Mouse (Mus musculus): ENCODE data around the gene Gaa. TPM values are rescaled to one million over a fixed set of nuclear protein-coding genes. Genes with fewer than 3 reads are reported as not detected.

Gaa gene
- polyA plus RNA-seq (2016; fragmentation: Nextera tagmentation; extraction: Ambion mirVana): 39.4 and 43.4 TPM in 2 replicates

DNA sequence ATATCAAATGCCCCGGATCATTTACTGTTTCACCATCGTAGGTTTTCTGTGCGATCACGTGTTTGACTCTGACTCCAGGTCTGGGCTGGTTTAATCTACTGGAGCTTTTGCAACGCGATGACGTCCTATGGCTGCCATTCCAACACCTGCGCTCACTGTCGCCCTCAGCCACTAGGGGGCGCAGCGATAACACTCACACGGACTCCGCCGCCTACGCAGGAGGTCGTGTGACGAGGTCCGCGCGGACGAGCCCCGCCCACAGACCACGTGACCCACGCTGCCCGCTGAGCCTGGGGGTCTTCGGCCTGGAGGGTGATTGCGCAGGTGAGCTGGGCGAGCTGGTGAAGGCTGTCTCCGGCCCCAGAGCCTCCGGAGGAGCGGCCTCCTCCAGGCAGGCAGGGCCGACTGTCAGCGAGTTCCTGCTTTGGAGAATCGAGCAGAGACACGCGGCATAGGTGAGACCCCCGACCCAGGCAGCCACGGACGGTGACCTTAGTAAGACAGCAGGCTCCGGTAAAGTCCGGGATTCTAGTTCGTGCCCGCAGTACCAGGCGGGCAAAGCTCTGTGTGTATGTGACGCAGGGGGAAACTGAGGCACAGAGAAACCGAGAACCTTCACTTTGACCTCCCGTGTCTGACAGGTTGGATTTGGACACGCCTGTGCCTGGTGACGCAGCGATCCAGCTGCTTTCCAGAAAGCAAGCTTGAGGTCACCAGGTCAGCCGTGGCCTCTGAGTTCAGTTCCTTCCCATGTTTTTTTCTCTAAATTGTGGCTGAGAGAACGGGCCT is at the start of gene Gaa:
Gaa (plus strand) TSS at position 120 of the 789 bp plus-strand sequence.
- Histone ChIP-seq H3K27me3 (no peaks in the 10 kb centered on the region), H3K36me3 (peaks cover 14% of the 10 kb centered on the region), H3K4me2 (peak within 1 kb of the TSS; percentile 93), H3K27ac (no peak within 1 kb of the TSS), H3K4me1 (replicated peaks) (peaks cover 15% of the 10 kb centered on the region), H3K4me3 (replicated peaks) (peak within 1 kb of the TSS; percentile 66), H3K9me3 (no peaks in the 10 kb centered on the region), H3K9ac (replicated peaks) (peak within 1 kb of the TSS; percentile 72)
- WGBS: 5% methylated on average over 52 of the region's 52 CpGs
- peak; percentile 80 for ATAC-seq (ENCODE audit: insufficient number of reproducible peaks, insufficient read depth, low FRiP score, low TSS enrichment, low read depth)

DNA sequence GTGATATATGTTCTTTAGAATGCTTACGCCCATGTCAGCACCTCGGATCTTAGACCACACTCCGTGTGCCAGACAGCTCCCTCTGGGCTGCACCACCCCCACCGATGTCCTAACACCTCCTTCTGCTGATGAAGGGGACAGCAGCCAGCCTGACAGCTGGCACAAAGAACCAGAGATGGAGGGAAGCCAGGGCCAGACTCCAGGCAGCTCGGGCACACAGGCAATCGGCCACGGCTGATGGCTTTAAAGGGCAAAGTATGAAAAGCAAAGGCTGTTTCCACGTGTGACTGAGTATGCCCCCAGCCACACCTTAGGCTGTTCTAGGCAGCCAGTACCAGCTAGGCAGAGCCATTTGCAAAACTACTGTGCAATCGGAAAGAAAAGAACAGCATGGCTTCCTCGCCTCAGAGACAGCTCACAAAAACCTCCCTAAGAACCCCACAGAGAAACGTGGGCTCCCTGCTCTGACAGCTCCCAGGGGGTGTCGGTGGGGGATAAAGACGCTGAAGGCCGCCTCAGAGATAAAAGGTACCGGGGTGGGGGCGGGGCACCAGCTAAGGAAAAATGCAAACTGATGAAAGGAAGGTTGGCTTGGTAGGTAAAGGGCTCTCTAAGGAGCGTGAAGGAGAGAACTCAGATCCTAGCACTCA is 47.7 kb upstream of the Gaa start:
- no peaks in the 10 kb centered on the region for H3K27me3 ChIP-seq
- H3K4me2 ChIP-seq: no peak overlapping the region
- no peak overlapping the region for H3K27ac ChIP-seq
- peaks cover 70% of the 10 kb centered on the region for H3K4me1 ChIP-seq (replicated peaks)
- 19% methylated on average over 17 of the region's 17 CpGs for WGBS
- H3K4me3 ChIP-seq (replicated peaks): no peak overlapping the region
- peaks cover 14% of the 10 kb centered on the region for H3K36me3 ChIP-seq
- H3K9ac ChIP-seq (replicated peaks): 0 out of 2 replicates have a peak overlapping the region, but pooled peaks have one; percentile 2
- no peak for ATAC-seq (ENCODE audit: insufficient number of reproducible peaks, insufficient read depth, low FRiP score, low TSS enrichment, low read depth)
- H3K9me3 ChIP-seq: no peaks in the 10 kb centered on the region

GRCm38 (mm10) chr11:119221812-119222510 is 45.7 kb upstream of the Gaa start:
- Histone ChIP-seq H3K9me3 (no peaks in the 10 kb centered on the region), H3K4me2 (no peak overlapping the region), H3K27me3 (no peaks in the 10 kb centered on the region), H3K27ac (peak overlapping the region; percentile 53; the same call in 1 of the 2 replicates), H3K36me3 (peaks cover 14% of the 10 kb centered on the region), H3K4me3 (replicated peaks) (no peak overlapping the region), H3K4me1 (replicated peaks) (peaks cover 68% of the 10 kb centered on the region), H3K9ac (replicated peaks) (no peak overlapping the region)
- no peak for ATAC-seq (ENCODE audit: insufficient number of reproducible peaks, insufficient read depth, low FRiP score, low TSS enrichment, low read depth)
- 33% methylated on average over 9 of the region's 11 CpGs for WGBS

DNA sequence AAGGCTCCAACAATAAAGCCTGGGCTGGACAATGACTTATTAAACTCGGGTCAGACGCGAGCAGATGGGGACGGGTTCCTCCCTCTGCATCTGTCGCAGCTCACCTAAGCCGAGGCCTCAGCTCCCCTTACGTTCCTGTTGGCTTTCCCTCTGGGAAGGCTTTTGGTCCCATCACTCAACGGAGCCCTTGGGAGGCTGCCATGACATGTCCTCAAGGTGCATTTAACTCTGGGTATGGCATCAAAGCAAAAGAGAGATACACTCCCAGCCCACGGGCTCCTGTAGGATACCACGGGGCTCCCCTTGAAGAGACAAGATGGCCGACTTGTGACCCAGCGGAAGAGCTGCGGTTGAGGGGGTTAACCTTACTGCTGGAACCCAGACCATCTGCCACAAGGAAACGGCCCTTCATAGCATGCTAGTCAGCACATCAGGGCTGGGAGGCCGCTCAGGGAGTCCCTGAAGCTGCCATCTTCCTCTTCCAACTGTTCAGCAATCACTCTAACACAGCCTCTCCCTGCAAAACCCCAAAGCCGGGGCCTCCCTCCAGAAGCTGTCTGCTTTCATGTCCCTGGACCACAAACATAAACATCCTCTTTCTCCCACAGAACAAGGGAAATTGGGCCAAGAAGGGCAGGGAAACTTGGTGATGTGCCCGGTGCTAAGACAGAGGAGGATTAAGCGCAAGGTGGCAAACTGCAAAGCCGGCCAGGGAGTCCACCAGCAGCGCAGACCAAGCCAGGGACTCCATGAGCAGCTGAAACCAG is 44.4 kb upstream of the Gaa start:
- WGBS: 85% methylated on average over 20 of the region's 20 CpGs
- Histone ChIP-seq H3K36me3 (peaks cover 9% of the 10 kb centered on the region; the same call in 1 of the 2 replicates), H3K9ac (replicated peaks) (no peak overlapping the region), H3K4me3 (replicated peaks) (no peak overlapping the region), H3K9me3 (no peaks in the 10 kb centered on the region), H3K27me3 (no peaks in the 10 kb centered on the region), H3K4me1 (replicated peaks) (peaks cover 69% of the 10 kb centered on the region), H3K4me2 (no peak overlapping the region), H3K27ac (no peak overlapping the region)
- no peak for ATAC-seq (ENCODE audit: insufficient number of reproducible peaks, insufficient read depth, low FRiP score, low TSS enrichment, low read depth)

DNA sequence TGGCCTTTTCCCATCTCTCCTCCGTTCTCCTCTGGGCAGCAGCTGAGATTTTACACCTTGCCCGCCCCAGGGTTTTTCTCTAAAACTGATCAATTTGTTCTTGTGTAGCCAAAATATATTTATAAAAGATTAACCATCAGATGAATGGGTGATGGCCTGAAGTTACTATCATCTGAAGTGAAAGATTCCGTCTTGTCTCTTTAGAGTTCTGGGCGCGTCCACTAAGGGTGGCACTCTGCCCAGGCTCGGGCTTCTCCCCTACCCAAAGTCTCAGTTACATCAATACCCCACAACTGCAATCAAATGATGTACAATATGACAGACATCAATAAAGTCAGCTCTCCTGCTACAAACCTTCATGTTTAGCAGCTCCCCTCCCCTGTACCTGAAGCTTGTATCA is 42.8 kb upstream of the Gaa start:
- WGBS: 92% methylated on average over 6 of the region's 6 CpGs
- H3K27me3 ChIP-seq: no peaks in the 10 kb centered on the region
- ATAC-seq (ENCODE audit: insufficient number of reproducible peaks, insufficient read depth, low FRiP score, low TSS enrichment, low read depth): no peak
- H3K27ac ChIP-seq: no peak overlapping the region
- no peak overlapping the region for H3K4me3 ChIP-seq (replicated peaks)
- H3K4me1 ChIP-seq (replicated peaks): peaks cover 70% of the 10 kb centered on the region
- no peaks in the 10 kb centered on the region for H3K9me3 ChIP-seq
- no peak overlapping the region for H3K9ac ChIP-seq (replicated peaks)
- no peak overlapping the region for H3K4me2 ChIP-seq
- H3K36me3 ChIP-seq: no peaks in the 10 kb centered on the region

GRCm38 (mm10) chr11:119225634-119226033 is 42.1 kb upstream of the Gaa start:
- 69% methylated on average over 9 of the region's 9 CpGs for WGBS
- no peak overlapping the region; the same call in 1 of the 2 replicates for H3K9ac ChIP-seq (replicated peaks)
- peak overlapping the region; percentile 98 for H3K4me2 ChIP-seq
- H3K4me3 ChIP-seq (replicated peaks): no peak overlapping the region
- no peaks in the 10 kb centered on the region for H3K27me3 ChIP-seq
- no peaks in the 10 kb centered on the region for H3K9me3 ChIP-seq
- ATAC-seq (ENCODE audit: insufficient number of reproducible peaks, insufficient read depth, low FRiP score, low TSS enrichment, low read depth): no peak
- no peaks in the 10 kb centered on the region for H3K36me3 ChIP-seq
- no peak overlapping the region for H3K27ac ChIP-seq
- peaks cover 63% of the 10 kb centered on the region for H3K4me1 ChIP-seq (replicated peaks)

GRCm38 (mm10) chr11:119227591-119227990 is 40.1 kb upstream of the Gaa start:
- peak overlapping the region; percentile 88 for H3K27ac ChIP-seq
- ATAC-seq (ENCODE audit: insufficient number of reproducible peaks, insufficient read depth, low FRiP score, low TSS enrichment, low read depth): no peak

DNA sequence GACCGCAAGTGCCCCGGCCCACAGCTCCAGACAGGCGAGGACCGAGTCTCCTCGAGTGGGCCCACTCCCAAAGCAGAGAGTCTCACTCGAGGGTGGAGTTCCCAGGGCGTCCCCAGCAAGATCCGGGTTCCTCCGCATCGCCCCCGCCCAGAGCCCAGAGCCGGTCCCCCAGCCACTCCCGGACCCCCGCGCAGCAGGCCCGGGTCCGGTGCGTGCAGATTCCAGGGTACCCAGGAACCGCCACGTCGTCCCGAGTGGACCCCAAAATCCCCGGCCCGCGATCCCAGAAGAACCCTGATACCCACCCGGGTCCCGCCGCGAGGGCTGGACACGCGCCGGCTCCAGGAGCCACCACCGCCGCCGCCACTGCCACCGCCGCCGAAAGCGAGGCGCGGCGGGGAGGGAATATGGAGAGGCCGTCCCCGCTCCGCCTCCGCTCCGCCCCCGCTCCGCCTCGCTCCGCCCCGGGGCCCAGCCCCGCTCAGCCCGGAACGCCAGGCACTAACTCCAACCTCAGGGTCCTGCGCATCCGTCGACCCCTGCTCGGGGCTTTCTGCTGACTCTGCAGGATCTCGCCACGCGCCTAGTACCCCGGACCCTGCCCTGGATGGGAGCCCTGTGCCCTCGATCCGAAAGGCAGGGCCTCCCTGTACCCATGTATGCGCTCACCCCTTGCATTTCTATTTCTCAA is 39.5 kb upstream of the Gaa start, which contains the start of the genes Tbc1d16 and Ccdc40:
Tbc1d16 (minus strand) TSS at position 409 of the 691 bp plus-strand sequence.
Ccdc40 (plus strand) TSS at position 482 of the 691 bp plus-strand sequence.
- Histone ChIP-seq H3K4me1 (replicated peaks) (peaks cover 38% of the 10 kb centered on the region), H3K9ac (replicated peaks) (peak within 1 kb of the TSS; percentile 80), H3K27ac (peak within 1 kb of the TSS; percentile 88), H3K36me3 (0 out of 2 replicates have a peak, but pooled peaks cover 5% of the 10 kb centered on the region), H3K4me3 (replicated peaks) (peak within 1 kb of the TSS; percentile 76), H3K27me3 (no peaks in the 10 kb centered on the region), H3K9me3 (no peaks in the 10 kb centered on the region), H3K4me2 (peak within 1 kb of the TSS; percentile 98)
- ATAC-seq (ENCODE audit: insufficient number of reproducible peaks, insufficient read depth, low FRiP score, low TSS enrichment, low read depth): peak; percentile 87
- WGBS: under 1% methylated on average over 61 of the region's 66 CpGs

More at GRCm38 (mm10) chr11:119227591-119227990, 40.1 kb upstream of the Gaa start:
- peak overlapping the region; percentile 98 for H3K4me2 ChIP-seq
- H3K27me3 ChIP-seq: no peaks in the 10 kb centered on the region
- 4% methylated on average over 12 of the region's 12 CpGs for WGBS
- peak overlapping the region; percentile 76 for H3K4me3 ChIP-seq (replicated peaks)
- 0 out of 2 replicates have a peak, but pooled peaks cover 5% of the 10 kb centered on the region for H3K36me3 ChIP-seq
- H3K4me1 ChIP-seq (replicated peaks): peaks cover 45% of the 10 kb centered on the region
- no peaks in the 10 kb centered on the region for H3K9me3 ChIP-seq
- H3K9ac ChIP-seq (replicated peaks): peak overlapping the region; percentile 80

DNA sequence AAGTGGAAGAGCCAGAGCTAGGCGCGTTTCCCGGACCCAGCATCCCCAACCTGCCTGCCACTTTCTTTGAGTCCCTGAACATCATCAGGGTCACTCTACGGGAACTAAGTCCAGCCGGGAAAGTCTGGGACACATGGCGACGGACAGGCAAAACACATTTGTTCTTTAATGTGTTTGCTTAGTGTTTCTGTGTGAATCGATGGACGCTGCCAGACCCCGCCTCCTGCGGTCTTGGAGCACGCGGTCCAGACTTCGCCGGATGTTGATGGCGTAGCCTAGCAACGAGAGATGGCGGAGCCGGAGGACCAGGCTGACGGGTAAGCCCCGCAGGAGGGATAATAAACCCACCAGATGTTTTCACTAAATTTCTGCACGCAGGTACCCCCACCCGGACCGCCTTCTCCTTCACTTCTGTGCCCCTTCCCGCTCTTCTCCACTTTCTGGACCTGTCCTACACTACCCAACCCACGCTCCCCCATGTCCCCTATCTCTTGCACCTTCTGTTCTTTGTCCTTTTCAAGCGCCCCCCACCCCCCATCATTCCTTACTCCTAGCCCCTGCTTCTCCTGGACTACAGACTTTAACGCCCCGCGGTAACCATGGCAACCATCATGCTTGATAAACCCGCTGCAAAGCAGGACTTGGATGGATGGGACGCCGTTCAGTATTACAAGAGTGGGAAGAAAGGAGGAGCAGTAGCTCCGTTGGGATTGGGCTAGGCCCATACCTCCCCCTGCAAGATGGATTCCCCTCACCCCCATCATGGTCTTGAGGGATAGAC is 38.7 kb upstream of the Gaa start:
- H3K27ac ChIP-seq: peak overlapping the region; percentile 88
- 0 out of 2 replicates have a peak, but pooled peaks cover 5% of the 10 kb centered on the region for H3K36me3 ChIP-seq
- H3K4me3 ChIP-seq (replicated peaks): peak overlapping the region; percentile 76
- no peaks in the 10 kb centered on the region for H3K9me3 ChIP-seq
- WGBS: under 1% methylated on average over 34 of the region's 34 CpGs
- peak overlapping the region; percentile 98 for H3K4me2 ChIP-seq
- peaks cover 32% of the 10 kb centered on the region for H3K4me1 ChIP-seq (replicated peaks)
- H3K27me3 ChIP-seq: no peaks in the 10 kb centered on the region
- ATAC-seq (ENCODE audit: insufficient number of reproducible peaks, insufficient read depth, low FRiP score, low TSS enrichment, low read depth): peak; percentile 90
- H3K9ac ChIP-seq (replicated peaks): peak overlapping the region; percentile 48

Measured in limb, embryonic 12.5 days (tissue).